Mouse (Mus musculus) limb, embryonic 14.5 days (tissue): ENCODE results near the gene Wdr18. TPM values are rescaled to one million over a fixed set of nuclear protein-coding genes. Genes with fewer than 3 reads are reported as not detected.

Experiments used
- ATAC-seq: fragments of 200-750 bp; cut with Nextera tagmentation; 2 replicates; pipeline ENCODE4 v1.8.0; 2017; ENCODE audit warnings: low read depth, moderate number of reproducible peaks, moderate TSS enrichment; ENCODE audit not compliant: low FRiP score
- DNase-seq: peaks from one replicate; pipeline ENCODE4 v3.0.0-alpha.2; 2015; ENCODE audit warnings: low spot score
- H3K27ac ChIP-seq: fragments of 300-500 bp; sonication (generic); replicated peaks from 2 replicates; pipeline ENCODE4 v1.5.1; 2014; ENCODE audit warnings: low read depth, mild to moderate bottlenecking, low read length, moderate library complexity, mixed read lengths
- H3K27me3 ChIP-seq: fragments of 300-500 bp; sonication (generic); 2 replicates; pipeline ENCODE4 v1.6.1; 2014; ENCODE audit warnings: low read length, mixed read lengths; ENCODE audit not compliant: control insufficient read depth, insufficient read depth
- H3K36me3 ChIP-seq: fragments of 300-500 bp; sonication (generic); 2 replicates; pipeline ENCODE4 v1.6.1; 2014; ENCODE audit warnings: mild to moderate bottlenecking, low read length, moderate library complexity, mixed read lengths; ENCODE audit not compliant: control insufficient read depth, insufficient read depth
- H3K4me1 ChIP-seq: fragments of 300-500 bp; sonication (generic); 2 replicates; pipeline ENCODE4 v1.6.1; 2014; ENCODE audit warnings: antibody characterized with exemption, low read length, mixed read lengths; ENCODE audit not compliant: control insufficient read depth, insufficient read depth
- H3K4me2 ChIP-seq: fragments of 300-500 bp; sonication (generic); replicated peaks from 2 replicates; pipeline ENCODE4 v1.6.1; 2014; ENCODE audit warnings: low read depth, mild to moderate bottlenecking, low read length, moderate library complexity; ENCODE audit not compliant: severe bottlenecking
- H3K4me3 ChIP-seq: fragments of 300-500 bp; sonication (generic); replicated peaks from 2 replicates; pipeline ENCODE4 v1.5.1; 2014; ENCODE audit warnings: low read length
- H3K9ac ChIP-seq: fragments of 300-500 bp; sonication (generic); 2 replicates; pipeline ENCODE4 v1.6.1; 2014; ENCODE audit warnings: mild to moderate bottlenecking, low read depth, low read length, moderate library complexity; ENCODE audit not compliant: severe bottlenecking
- H3K9me3 ChIP-seq: fragments of 300-500 bp; sonication (generic); 2 replicates; pipeline ENCODE4 v1.6.1; 2016; ENCODE audit warnings: low read length; ENCODE audit not compliant: control insufficient read depth
- POLR2A ChIP-seq: fragments of 200-500 bp; IDR thresholded peaks from 2 replicates; pipeline ENCODE4 v1.8.0; 2012; ENCODE audit warnings: inconsistent platforms, mild to moderate bottlenecking, moderate library complexity, borderline replicate concordance; ENCODE audit not compliant: insufficient read depth, insufficient read length; ENCODE audit errors: extremely low read depth
- WGBS: fragments of 180-500 bp; shearing (Covaris S2); extraction: QIAGEN DNeasy Blood & Tissue Kit; methylation state at CpG from one replicate; pipeline ENCODE4 v1.1.7; 2014; 5-methylcytosine and 5-hydroxymethylcytosine counted together
- polyA plus RNA-seq, 2 experiments: library from polyadenylated mRNA; depleted of rRNA in 1 of 2; stranded (reverse) in 1 of 2; unstranded in 1 of 2; fragments of >200 nt; fragmentation: Nextera tagmentation in 1 of 2; extraction: Ambion mirVana in 1 of 2; gene quantifications; 2 replicates each; pipeline versions ENCODE4 v1.2.1 to v1.2.3; 2012 to 2014

Wdr18 gene
- polyA plus RNA-seq, 2 experiments = 58.7 to 106 TPM

- H3K9ac ChIP-seq = no peak overlapping the region
These were observed 19.6 kb downstream of the Wdr18 start for GRCm38 (mm10) chr10:79979401-79980155.

DNA sequence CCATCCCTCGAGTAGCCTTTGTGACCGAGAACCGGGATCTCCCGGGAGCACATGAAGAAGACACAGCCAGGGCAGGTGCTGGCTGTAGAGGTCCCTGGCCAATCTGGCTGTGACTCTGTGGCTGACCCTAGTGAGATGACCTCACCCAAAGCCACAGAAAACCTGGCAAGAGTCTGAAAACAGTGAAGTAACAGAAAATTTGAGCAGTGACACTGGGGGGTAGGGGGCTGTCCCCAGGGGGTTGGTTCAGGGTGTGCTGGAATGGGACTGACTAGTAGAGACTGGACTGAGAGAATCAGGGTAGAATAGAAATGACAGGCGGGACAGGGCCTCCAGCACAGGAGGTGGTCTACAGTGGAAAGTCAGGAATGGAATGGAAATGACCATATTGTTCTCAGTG is 23.3 kb downstream of the Wdr18 start:
- H3K36me3 ChIP-seq = peaks cover 21% of the 10 kb centered on the region
- TF ChIP-seq POLR2A = no peak
- no peaks in the 10 kb centered on the region for H3K9me3 ChIP-seq
- H3K27me3 ChIP-seq = no peaks in the 10 kb centered on the region
- peak overlapping the region; percentile 85 for H3K4me2 ChIP-seq
- H3K4me1 ChIP-seq = peaks cover 35% of the 10 kb centered on the region
- DNase-seq (no peak), ATAC-seq (no peak)
- no peak overlapping the region for H3K27ac ChIP-seq
- H3K4me3 ChIP-seq = peak overlapping the region; percentile 68
- 76% methylated on average over 5 of the region's 5 CpGs for WGBS
- peak overlapping the region; percentile 72 for H3K9ac ChIP-seq

More at GRCm38 (mm10) chr10:79979401-79980155, 19.6 kb downstream of the Wdr18 start:
- H3K27me3 ChIP-seq = no peaks in the 10 kb centered on the region
- H3K4me2 ChIP-seq = no peak overlapping the region
- DNase-seq (no peak), ATAC-seq (no peak)
- TF ChIP-seq POLR2A = no peak
- WGBS = 93% methylated on average over 22 of the region's 22 CpGs
- H3K9me3 ChIP-seq = no peaks in the 10 kb centered on the region
- H3K27ac ChIP-seq = no peak overlapping the region
- H3K4me1 ChIP-seq = peaks cover 13% of the 10 kb centered on the region
- peaks cover 54% of the 10 kb centered on the region for H3K36me3 ChIP-seq
- no peak overlapping the region for H3K4me3 ChIP-seq

DNA sequence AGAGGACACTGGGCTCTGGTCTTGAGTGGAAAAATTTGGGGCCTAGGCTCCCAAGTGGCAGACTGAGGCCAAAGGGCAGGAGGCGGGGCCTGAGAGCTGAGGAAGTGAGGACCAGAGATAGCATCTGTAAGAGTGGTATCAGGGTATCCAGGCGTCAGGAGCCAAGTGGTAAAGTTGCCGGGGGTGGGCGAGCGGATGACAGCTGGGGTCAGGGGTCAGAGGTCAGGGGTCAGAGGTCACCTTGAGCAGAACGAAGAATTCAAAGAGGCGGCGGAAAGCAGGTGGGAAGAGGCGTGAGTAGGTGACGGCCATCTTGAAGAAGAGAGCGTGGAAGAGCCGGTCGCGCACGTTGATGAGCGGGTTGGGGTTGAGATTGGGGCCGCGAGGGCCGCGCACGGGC is 23.7 kb downstream of the Wdr18 start:
- peak; percentile 58 for DNase-seq
- Histone ChIP-seq H3K9ac (peak overlapping the region; percentile 72), H3K4me1 (peaks cover 35% of the 10 kb centered on the region), H3K27ac (peak overlapping the region; percentile 96), H3K9me3 (no peaks in the 10 kb centered on the region), H3K4me3 (peak overlapping the region; percentile 68), H3K27me3 (no peaks in the 10 kb centered on the region), H3K4me2 (peak overlapping the region; percentile 85), H3K36me3 (peaks cover 17% of the 10 kb centered on the region)
- TF ChIP-seq POLR2A = no peak
- WGBS = 3% methylated on average over 12 of the region's 21 CpGs
- ATAC-seq = no peak

GRCm38 (mm10) chr10:79984195-79984816 is 24.4 kb downstream of the Wdr18 start, which contains the start of gene Tmem259:
TSS of gene Tmem259 (minus strand) at chr10:79984330.
- no peaks in the 10 kb centered on the region for H3K27me3 ChIP-seq
- DNase-seq = peak; percentile 86
- peak within 1 kb of the TSS; percentile 68 for H3K4me3 ChIP-seq
- peaks cover 10% of the 10 kb centered on the region for H3K36me3 ChIP-seq
- WGBS = 2% methylated on average over 32 of the region's 49 CpGs
- H3K9me3 ChIP-seq = no peaks in the 10 kb centered on the region
- peak; percentile 77 for ATAC-seq
- no peak for TF ChIP-seq POLR2A
- H3K27ac ChIP-seq = peak within 1 kb of the TSS; percentile 96
- peak within 1 kb of the TSS; percentile 85 for H3K4me2 ChIP-seq
- peaks cover 36% of the 10 kb centered on the region for H3K4me1 ChIP-seq
- peak within 1 kb of the TSS; percentile 72 for H3K9ac ChIP-seq

GRCm38 (mm10) chr10:79984871-79985270 is 24.9 kb downstream of the Wdr18 start:
- peaks cover 42% of the 10 kb centered on the region for H3K4me1 ChIP-seq
- DNase-seq = peak; percentile 100

More at GRCm38 (mm10) chr10:79984871-79985270, 24.9 kb downstream of the Wdr18 start:
- Histone ChIP-seq H3K36me3 (peaks cover 7% of the 10 kb centered on the region; the same call in 1 of the 2 replicates), H3K27ac (peak overlapping the region; percentile 96), H3K9me3 (no peaks in the 10 kb centered on the region), H3K27me3 (no peaks in the 10 kb centered on the region), H3K4me3 (peak overlapping the region; percentile 68), H3K4me2 (peak overlapping the region; percentile 85), H3K9ac (peak overlapping the region; percentile 72)
- WGBS = under 1% methylated on average over 22 of the region's 22 CpGs
- TF ChIP-seq POLR2A = no peak
- ATAC-seq = peak; percentile 93
